Mouse (Mus musculus) spleen, postnatal 0 days (tissue): ENCODE data around the gene Gpbp1l1. TPM values are rescaled to one million over a fixed set of nuclear protein-coding genes. Genes with fewer than 3 reads are reported as not detected.

Experiments
- polyA plus RNA-seq: library from polyadenylated mRNA; unstranded; fragments of >200 nt; fragmentation: Nextera tagmentation; extraction: Ambion mirVana; gene quantifications from 2 replicates; pipeline ENCODE4 v1.2.1, GENCODE M21; 2015

Gene Gpbp1l1
- polyA plus RNA-seq, result 24.4 and 26.3 TPM in 2 replicates

DNA sequence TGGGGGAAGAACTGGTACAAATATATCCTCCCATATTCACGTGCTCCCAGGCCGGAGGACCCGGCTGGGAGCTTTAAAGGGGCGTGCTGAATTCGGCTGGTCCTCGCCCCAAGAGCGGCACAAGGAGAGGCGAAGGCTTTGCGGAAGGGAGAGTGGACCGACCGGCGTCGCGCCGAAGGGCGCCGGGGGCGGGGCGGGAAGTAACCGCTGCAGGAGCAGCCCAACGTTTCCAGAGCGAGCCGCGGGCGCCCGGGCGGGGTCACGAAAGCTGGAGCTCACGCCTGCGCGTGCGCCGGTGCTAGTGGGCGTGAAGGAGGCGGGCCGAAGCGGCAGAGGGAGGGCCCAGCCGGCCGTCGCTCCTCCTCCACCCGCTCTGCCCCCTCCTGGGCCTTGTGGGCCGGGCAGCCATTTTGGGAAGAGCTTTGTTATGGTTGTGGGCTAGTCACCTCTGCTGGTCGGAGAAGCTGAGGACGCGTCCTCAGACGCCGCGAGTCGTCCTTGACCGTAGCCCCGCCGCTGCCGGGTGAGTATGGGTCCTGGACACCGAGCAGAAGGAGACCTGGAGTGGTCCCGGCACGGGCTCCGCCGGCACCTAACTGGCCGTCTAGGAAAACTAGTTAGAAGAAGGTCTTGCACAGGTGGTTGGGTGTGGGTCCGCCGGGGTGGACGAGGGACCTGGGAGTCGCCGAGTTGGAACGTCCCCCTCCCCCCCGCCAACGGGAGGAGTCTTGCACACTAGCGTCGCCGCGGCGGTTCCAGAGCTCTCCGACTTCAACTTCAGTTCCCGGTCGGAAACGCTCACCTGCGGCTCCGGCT lies at the start of gene Gpbp1l1:
Gpbp1l1 (plus strand) TSS at position 353 of the 816 bp plus-strand sequence.

DNA sequence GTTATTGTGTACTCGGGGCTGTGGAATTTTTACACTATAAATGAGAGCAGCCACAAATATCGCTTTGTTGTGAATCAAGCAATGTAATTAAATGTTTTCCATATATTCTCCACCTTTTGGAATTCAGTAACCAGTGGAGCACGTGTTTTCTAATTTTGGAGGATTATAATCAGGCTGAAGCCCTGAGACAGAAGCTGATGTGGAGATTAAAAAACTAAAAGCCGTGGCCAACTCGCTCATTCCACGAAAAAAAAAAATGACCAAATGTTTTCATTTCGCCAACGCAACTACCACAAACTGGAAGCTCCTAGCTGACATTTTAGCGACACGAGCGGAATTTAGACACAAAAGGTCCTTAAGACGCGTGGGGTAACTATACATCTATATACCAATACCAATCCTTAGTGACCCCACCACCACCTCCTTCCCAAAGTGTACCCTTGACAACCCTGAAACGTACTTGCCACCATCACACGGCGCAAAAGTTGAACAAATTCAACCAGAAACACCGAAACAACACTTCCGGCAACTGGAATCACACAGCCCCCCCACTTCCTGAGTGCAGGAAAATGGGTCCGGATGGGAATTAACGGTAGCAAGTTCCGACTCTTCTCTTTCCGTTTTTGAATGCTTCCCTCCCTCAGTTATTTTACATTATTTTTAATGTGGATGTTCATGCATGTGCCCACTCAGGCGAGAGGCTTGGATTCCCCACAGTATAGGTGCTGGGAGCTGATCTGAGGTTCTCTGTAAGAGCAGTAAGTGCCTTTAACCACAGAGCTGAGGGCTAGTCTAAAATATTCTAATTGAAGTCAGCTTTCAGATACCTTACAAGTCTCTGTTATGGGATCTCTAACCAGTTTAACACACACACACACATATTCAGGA lies 1.8 kb upstream of the Gpbp1l1 start, which contains the start of gene Tmem69:
Tmem69 (minus strand) TSS at position 524 of the 888 bp plus-strand sequence.

DNA sequence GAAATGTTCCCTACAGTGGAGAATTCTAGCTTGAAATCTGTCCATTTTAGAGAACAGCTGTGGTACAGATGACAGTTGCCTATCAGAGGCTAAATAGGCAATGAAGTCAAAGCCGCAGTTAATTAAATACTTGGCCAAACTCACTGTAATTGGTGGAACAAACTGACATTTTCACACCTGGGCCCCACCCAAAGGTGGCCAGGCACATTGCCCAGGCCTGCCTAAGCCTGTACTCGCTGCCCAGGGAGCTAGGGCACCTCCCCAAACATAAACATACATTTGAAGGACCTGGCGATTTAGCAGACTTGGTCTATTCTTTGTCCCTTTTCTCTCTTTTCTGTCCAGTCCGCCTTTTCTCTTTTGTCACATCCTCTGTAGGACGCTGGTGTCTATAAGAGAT lies 38.9 kb downstream of the Gpbp1l1 start, which contains the start of gene Ccdc17:
Ccdc17 (plus strand) TSS at position 276 of the 400 bp plus-strand sequence.

DNA sequence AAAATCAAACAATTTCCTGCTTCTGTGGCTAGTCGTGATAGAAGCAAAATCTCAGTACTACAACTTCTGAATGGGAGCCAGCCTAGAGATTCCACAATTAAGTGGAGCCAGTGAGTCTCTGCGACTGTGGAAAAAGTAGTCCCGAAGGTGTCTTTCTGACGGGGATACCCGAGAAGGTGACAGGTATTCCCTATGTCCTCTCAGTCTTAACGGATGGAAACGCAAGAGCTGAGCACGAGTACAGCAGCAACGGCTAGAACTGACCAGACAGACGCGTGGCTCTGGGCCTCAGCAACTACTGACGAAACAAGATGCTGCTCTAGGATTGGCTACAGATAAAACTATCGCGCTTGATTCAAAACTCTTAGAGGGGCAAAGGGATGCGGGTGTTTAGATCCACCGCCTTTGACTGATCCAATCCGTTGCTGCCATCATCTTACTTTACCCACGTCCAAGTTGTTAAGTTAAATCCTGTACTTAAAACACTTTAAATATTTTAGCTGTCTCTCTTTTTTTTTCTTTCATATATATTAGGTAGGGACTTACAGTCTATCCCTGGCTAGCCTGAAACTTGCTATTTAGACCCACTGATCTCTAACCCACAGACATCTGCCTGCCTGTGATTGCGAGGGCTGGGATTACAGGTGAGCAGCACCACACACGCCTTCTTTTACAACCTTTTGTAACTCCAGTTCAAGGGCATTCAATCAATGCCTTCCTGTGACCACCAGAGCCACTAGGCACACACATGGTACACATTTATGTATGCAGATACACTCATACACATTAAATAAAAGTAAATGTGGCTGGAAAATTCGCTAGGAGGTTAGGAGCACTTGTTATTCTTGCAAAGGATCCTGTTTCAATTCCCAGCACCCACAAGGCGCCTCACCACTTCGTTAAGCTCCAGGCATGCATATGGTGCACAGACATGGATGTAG lies 70.5 kb downstream of the Gpbp1l1 start, which contains the start of gene Nasp:
Nasp (minus strand) TSS at position 220 of the 941 bp plus-strand sequence.

Other genes starting within 250 kb of the Gpbp1l1 start
- gene Mast2, start 93.5 kb upstream of the Gpbp1l1 start, polyA plus RNA-seq, result 5.7 and 6.3 TPM in 2 replicates
- gene Ipp, start 50.1 kb upstream of the Gpbp1l1 start, polyA plus RNA-seq, result 14.1 and 16.0 TPM in 2 replicates
- 21.3 and 22.1 TPM in 2 replicates for gene Tmem69, start 1.7 kb upstream of the Gpbp1l1 start, polyA plus RNA-seq
- gene Ccdc17, start 39.0 kb downstream of the Gpbp1l1 start, polyA plus RNA-seq, result 3.0 and 4.0 TPM in 2 replicates
- gene Nasp, start 70.3 kb downstream of the Gpbp1l1 start, polyA plus RNA-seq, result 83.2 and 97.0 TPM in 2 replicates
- 323 and 372 TPM in 2 replicates for gene Akr1a1, start 94.0 kb downstream of the Gpbp1l1 start, polyA plus RNA-seq
- 588 and 627 TPM in 2 replicates for gene Prdx1, start 127.9 kb downstream of the Gpbp1l1 start, polyA plus RNA-seq
- gene Mmachc, start 150.7 kb downstream of the Gpbp1l1 start, polyA plus RNA-seq, result 9.2 and 10.0 TPM in 2 replicates
- 12.8 and 14.7 TPM in 2 replicates for gene Ccdc163, start 150.9 kb downstream of the Gpbp1l1 start, polyA plus RNA-seq
- gene Tesk2, start 163.3 kb downstream of the Gpbp1l1 start, polyA plus RNA-seq, result 2.9 and 4.4 TPM in 2 replicates
- gene Toe1, start 250.0 kb downstream of the Gpbp1l1 start, polyA plus RNA-seq, result 18.5 and 20.7 TPM in 2 replicates